ENCODE assay signal across 7 mouse cellular contexts in genomic region chr8:121829777-121830362, GRCm38 (mm10). TPM values are rescaled to one million over a fixed set of nuclear protein-coding genes. Genes with fewer than 3 reads are reported as not detected.
A peak's percentile ranks its signal among the peaks of the same experiment; 100 is the strongest.
DNase-seq lines count a peak whose midpoint lies in the region; ATAC-seq and TF ChIP-seq lines count a peak whose summit lies in the region.

No protein-coding gene starts in this region.

- peak overlapping the region; percentile 83 for H3K9ac ChIP-seq in lung, embryonic 15.5 days
- peak overlapping the region; percentile 52; the same call in 1 of the 2 replicates for H3K9ac ChIP-seq in stomach, postnatal 0 days (ENCODE audit: low read length)

- H3K27ac ChIP-seq in lung, embryonic 15.5 days, result no peak overlapping the region
- peak overlapping the region; percentile 88 for H3K27ac ChIP-seq in embryonic facial prominence, embryonic 10.5 days (replicated peaks)
- peak overlapping the region; percentile 35; the same call in 1 of the 2 replicates for H3K27ac ChIP-seq in stomach, postnatal 0 days (replicated peaks)

- WGBS in lung, embryonic 15.5 days, result 14% methylated on average over 18 of the region's 18 CpGs
- WGBS in embryonic facial prominence, embryonic 10.5 days, result 20% methylated on average over 18 of the region's 18 CpGs
- 16% methylated on average over 18 of the region's 18 CpGs for WGBS in stomach, postnatal 0 days

- DNase-seq in lung, postnatal 25 days (ENCODE audit: low spot score), result no peak
- no peak for DNase-seq in embryonic facial prominence, embryonic 10.5 days (ENCODE audit: low spot score)
- DNase-seq in heart, postnatal 25 days (ENCODE audit: low spot score), result peak; percentile 15
- DNase-seq in lung, postnatal 10 days, result peak; percentile 40
- no peak for DNase-seq in stomach, postnatal 0 days (ENCODE audit: low spot score)
- DNase-seq in cerebellum, postnatal 25 days, result no peak

- no peak for TF ChIP-seq CTCF in stomach, postnatal 0 days (IDR thresholded peaks at IDR 0.05; ENCODE audit: low read depth)

- no peak for TF ChIP-seq EP300 in stomach, postnatal 0 days (optimal IDR thresholded peaks at IDR 0.05)

- H3K27me3 ChIP-seq in lung, embryonic 15.5 days, result no peaks in the 10 kb centered on the region
- no peaks in the 10 kb centered on the region for H3K27me3 ChIP-seq in embryonic facial prominence, embryonic 10.5 days (replicated peaks; ENCODE audit: low read depth, poor library complexity, severe bottlenecking)
- no peaks in the 10 kb centered on the region for H3K27me3 ChIP-seq in stomach, postnatal 0 days (ENCODE audit: control insufficient read depth, insufficient read depth, low read length)

- no peaks in the 10 kb centered on the region for H3K36me3 ChIP-seq in lung, embryonic 15.5 days
- H3K36me3 ChIP-seq in embryonic facial prominence, embryonic 10.5 days (replicated peaks), result peaks cover 5% of the 10 kb centered on the region
- H3K36me3 ChIP-seq in stomach, postnatal 0 days (ENCODE audit: control insufficient read depth, insufficient read depth, low read length), result no peaks in the 10 kb centered on the region

- peak overlapping the region; percentile 92 for H3K4me3 ChIP-seq in lung, embryonic 15.5 days
- peak overlapping the region; percentile 98 for H3K4me3 ChIP-seq in embryonic facial prominence, embryonic 10.5 days
- H3K4me3 ChIP-seq in stomach, postnatal 0 days (ENCODE audit: low read depth, low read length), result peak overlapping the region; percentile 84

- ATAC-seq in lung, embryonic 15.5 days (ENCODE audit: borderline replicate concordance, extremely low read depth, low FRiP score, low TSS enrichment), result peak; percentile 73; the same call in 1 of the 2 replicates
- ATAC-seq in stomach, postnatal 0 days (ENCODE audit: low FRiP score, low TSS enrichment), result peak; percentile 82

- no peaks in the 10 kb centered on the region for H3K9me3 ChIP-seq in lung, embryonic 15.5 days
- no peaks in the 10 kb centered on the region for H3K9me3 ChIP-seq in embryonic facial prominence, embryonic 10.5 days
- no peaks in the 10 kb centered on the region for H3K9me3 ChIP-seq in stomach, postnatal 0 days (ENCODE audit: control insufficient read depth, low read length)

- H3K4me2 ChIP-seq in lung, embryonic 15.5 days, result peak overlapping the region; percentile 77
- peak overlapping the region; percentile 72 for H3K4me2 ChIP-seq in stomach, postnatal 0 days (replicated peaks; ENCODE audit: low read depth)

- H3K4me1 ChIP-seq in lung, embryonic 15.5 days, result peaks cover 17% of the 10 kb centered on the region
- peaks cover 20% of the 10 kb centered on the region for H3K4me1 ChIP-seq in embryonic facial prominence, embryonic 10.5 days
- no peaks in the 10 kb centered on the region for H3K4me1 ChIP-seq in stomach, postnatal 0 days (replicated peaks; ENCODE audit: control insufficient read depth, insufficient read depth)

- intact Hi-C loops in heart, postnatal 25 days (cut with DNase I), result loop anchor here (5.0 kb wide), 1 partner anchor 113 kb away; no protein-coding TSS in a partner anchor

RNA-seq across cellular contexts. Expression of gene Klhdc4, which starts 0.5 kb away (rescaled TPM):
- 39.4 and 41.8 TPM in 2 replicates for polyA plus RNA-seq in lung, embryonic 15.5 days (2015; fragmentation: Nextera tagmentation; extraction: Ambion mirVana)
- 67.3 and 71.2 TPM in 2 replicates for polyA plus RNA-seq in embryonic facial prominence, embryonic 10.5 days (2016; fragmentation: Nextera tagmentation; extraction: Ambion mirVana)
- 10 to 100 TPM; 13.4 to 14.1 TPM for total RNA-seq in heart, postnatal 25 days (2021)
- 13.7 and 14.7 TPM in 2 replicates for polyA plus RNA-seq in stomach, postnatal 0 days (2015; fragmentation: Nextera tagmentation; extraction: Ambion mirVana)

Comparison
In these comparisons a context has a peak if more than half of its experiments do, and no peak if none do; other contexts are left out.
1. DNase-seq: peak in heart, postnatal 25 days (single experiment) and lung, postnatal 10 days (single experiment); none in lung, postnatal 25 days (single experiment), embryonic facial prominence, embryonic 10.5 days (single experiment), stomach, postnatal 0 days (single experiment) and cerebellum, postnatal 25 days (0 of 2).
2. Peak in every context shown above with its lines, with median percentiles within 50 percentile points of each other: H3K4me3 ChIP-seq.